Mouse (Mus musculus) adrenal gland, postnatal 10 days (tissue): ENCODE measurements around the gene Srrt. TPM values are rescaled to one million over a fixed set of nuclear protein-coding genes. Genes with fewer than 3 reads are reported as not detected.

Source experiments
- DNase-seq: peaks from one replicate; pipeline ENCODE4 v3.0.0; 2021; ENCODE audit warnings: mixed read lengths
- long read RNA-seq, 2 experiments: library from polyadenylated mRNA; stranded (forward); transcript quantifications; one replicate each; pipeline ENCODE4 v2.0.0; 2021
- total RNA-seq, 2 experiments: library from RNA; stranded (reverse); gene quantifications; 2 replicates each; pipeline ENCODE4 v1.2.3; 2021

Srrt gene
- total RNA-seq: 100 to 1,000 TPM; 130 to 173 TPM
- long read RNA-seq, experiment 1, transcript Srrt-201 (20 exons, 3,024 nt): major isoform, 13 of 51 reads
- long read RNA-seq, experiment 1, transcript Srrt-212 (20 exons, 2,988 nt): minor isoform, 12 of 51 reads
- long read RNA-seq, experiment 1, partial matches to known transcripts: 21 of 51 reads
- long read RNA-seq, experiment 1, other reads (novel, unspliced or antisense): 4 of 51 reads
- long read RNA-seq, experiment 2, transcript Srrt-201 (20 exons, 3,024 nt): major isoform, 15 of 49 reads
- long read RNA-seq, experiment 2, partial matches to known transcripts: 17 of 49 reads
- long read RNA-seq, experiment 2, other reads (novel, unspliced or antisense): 11 of 49 reads

GRCm38 (mm10) chr5:137307071-137307912, at the start of gene Srrt:
TSS of gene Srrt (minus strand) at chr5:137307674.
- peak; percentile 91 for DNase-seq

GRCm38 (mm10) chr5:137354091-137354490, 46.6 kb upstream of the Srrt start:
- DNase-seq: no peak

- peak; percentile 43 for DNase-seq
Observed at GRCm38 (mm10) chr5:137352011-137352975, 44.8 kb upstream of the Srrt start.

GRCm38 (mm10) chr5:137351394-137351793, 43.9 kb upstream of the Srrt start:
- DNase-seq: no peak

- peak; percentile 16 for DNase-seq
Observed at GRCm38 (mm10) chr5:137351058-137351380, 43.5 kb upstream of the Srrt start.

GRCm38 (mm10) chr5:137350205-137351057, 43.0 kb upstream of the Srrt start:
- DNase-seq: no peak

- DNase-seq: peak; percentile 95
Observed at GRCm38 (mm10) chr5:137349384-137350204, 42.1 kb upstream of the Srrt start, which contains the start of gene Ephb4. TSS of gene Ephb4 (plus strand) at chr5:137350109.

GRCm38 (mm10) chr5:137348482-137349383, 41.3 kb upstream of the Srrt start:
- peak; percentile 83 for DNase-seq

GRCm38 (mm10) chr5:137347856-137348255, 40.4 kb upstream of the Srrt start:
- DNase-seq: peak; percentile 32

GRCm38 (mm10) chr5:137346983-137347382, 39.5 kb upstream of the Srrt start:
- no peak for DNase-seq

GRCm38 (mm10) chr5:137346388-137346787, 38.9 kb upstream of the Srrt start:
- no peak for DNase-seq

- peak; percentile 46 for DNase-seq
Observed at GRCm38 (mm10) chr5:137345821-137346220, 38.3 kb upstream of the Srrt start.

GRCm38 (mm10) chr5:137343869-137344268, 36.4 kb upstream of the Srrt start:
- no peak for DNase-seq

GRCm38 (mm10) chr5:137343412-137343811, 35.9 kb upstream of the Srrt start:
- DNase-seq: no peak

GRCm38 (mm10) chr5:137342407-137343012, 35.0 kb upstream of the Srrt start:
- no peak for DNase-seq

GRCm38 (mm10) chr5:137340222-137340621, 32.7 kb upstream of the Srrt start:
- DNase-seq: no peak

GRCm38 (mm10) chr5:137339290-137339979, 32.0 kb upstream of the Srrt start:
- DNase-seq: peak; percentile 44

GRCm38 (mm10) chr5:137338663-137339289, 31.3 kb upstream of the Srrt start:
- peak; percentile 64 for DNase-seq
